Mouse (Mus musculus): ENCODE results near the gene Fam131c. TPM values are rescaled to one million over a fixed set of nuclear protein-coding genes. Genes with fewer than 3 reads are reported as not detected.
A peak's percentile ranks its signal among the peaks of the same experiment; 100 is the strongest.

Gene Fam131c
- total RNA-seq, 2 experiments from 2014 or later, result 3.1 to 3.9 TPM

DNA sequence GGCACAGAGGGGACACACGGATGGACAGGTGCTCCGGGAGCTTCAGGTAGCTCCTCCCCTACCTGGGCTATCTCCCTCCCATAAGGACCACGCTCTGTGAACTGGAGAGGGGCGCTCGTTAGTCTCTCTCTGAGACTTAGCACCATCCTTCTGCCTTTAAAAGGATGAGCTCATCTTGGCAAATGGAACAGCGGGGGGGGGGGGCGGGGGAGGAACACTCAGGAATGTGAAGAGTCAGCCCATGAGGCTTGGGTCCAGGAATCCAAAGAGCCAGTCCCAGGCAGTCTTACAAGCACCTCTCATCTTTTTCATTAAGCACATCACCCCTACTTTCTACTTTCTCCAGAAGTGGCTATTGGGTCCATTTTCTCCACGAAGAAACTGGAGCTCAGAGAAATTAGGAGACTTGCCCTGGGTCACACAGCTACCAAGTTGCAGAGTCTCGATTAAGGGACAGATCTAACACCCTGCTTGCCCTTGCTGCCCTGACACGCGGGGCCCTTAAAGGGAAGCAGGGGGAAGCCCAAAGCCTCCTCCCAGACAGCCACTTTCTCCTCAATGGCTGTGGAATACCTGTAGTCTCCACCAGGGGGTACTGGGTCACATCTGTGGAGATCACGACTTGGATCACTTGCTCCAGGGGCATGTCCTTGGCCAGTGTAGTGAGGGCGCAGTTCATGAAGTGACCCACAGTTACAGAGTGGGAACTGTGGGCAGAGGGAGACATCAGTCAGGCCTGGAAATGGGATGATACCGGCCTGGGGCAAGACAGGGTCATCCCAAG, 38.7 kb downstream of the Fam131c start:
- no peak for DNase-seq (ENCODE audit: low spot score in 2 of 2)

DNA sequence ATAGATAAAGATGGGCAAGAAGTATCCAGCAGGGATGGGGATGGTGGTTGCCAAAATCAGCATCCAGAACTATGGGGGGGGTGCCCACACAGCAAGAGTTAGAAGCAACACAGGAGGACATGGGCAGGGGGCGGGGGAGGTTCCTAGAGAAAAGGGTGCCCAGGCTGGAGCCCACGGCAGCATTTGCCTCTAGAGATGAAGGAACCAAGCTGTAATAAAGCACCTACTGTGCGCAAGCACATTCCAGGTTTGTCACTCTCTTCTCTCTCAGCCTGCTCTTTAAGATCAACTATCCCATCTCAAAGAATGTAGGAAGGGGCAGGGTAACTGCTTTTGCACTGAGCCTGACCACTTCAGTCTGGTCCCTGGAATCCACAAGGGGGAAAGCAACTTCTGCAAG, 40.6 kb downstream of the Fam131c start:
- no peak for DNase-seq (ENCODE audit: low spot score in 2 of 2)

DNA sequence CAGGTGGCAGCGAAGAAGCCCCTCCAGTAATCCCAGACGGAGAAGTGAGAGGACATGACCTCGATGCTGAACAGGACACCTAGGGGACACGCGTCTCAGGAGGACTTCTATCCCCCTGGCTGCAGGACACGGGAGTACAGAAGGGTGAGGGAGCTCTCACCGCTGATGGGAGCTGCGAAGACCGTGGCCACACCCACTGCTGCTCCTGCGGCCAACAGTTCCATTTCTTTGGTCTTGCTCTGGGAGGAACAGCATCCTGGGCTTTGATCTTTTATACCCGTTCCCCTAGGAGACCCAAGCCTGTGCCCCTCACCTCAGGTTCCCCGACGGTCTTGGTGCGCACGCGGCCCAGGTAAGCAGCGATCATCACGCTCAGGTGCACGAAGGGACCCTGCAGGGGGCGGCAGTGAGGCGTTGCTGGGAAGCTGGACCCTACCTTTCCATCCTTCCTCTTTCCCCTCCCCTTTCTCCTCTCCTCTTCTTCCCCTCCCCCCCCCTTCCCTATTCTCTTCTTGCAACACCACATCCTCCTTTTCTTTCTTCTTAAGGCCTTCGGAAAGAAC, 43.5 kb downstream of the Fam131c start:
- DNase-seq (ENCODE audit: low spot score in 2 of 2), result no peak

DNA sequence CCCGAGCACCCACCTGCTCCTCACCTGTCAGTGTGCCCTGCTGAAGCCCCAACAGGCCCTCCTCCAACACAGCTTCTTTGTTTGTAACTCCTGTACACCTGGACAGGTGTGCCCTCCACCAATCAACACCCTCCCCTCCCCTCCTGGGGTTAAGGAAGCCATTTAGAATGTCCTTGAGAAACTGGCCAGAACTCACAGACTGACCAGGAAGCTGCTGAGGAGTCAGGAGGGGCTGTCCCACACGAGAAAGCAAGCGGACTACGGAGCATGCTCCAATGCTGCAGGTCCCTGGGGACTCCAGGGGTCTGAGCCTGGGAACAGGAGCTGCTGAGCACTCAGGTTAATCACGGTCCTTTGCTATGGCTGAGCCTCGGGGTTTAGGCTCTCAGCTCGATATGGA, 47.9 kb downstream of the Fam131c start, which contains the start of gene Clcnkb:
Gene Clcnkb, minus strand, starts transcription at position 91 of the 400 bp plus-strand sequence.
- no peak for DNase-seq (ENCODE audit: low spot score in 2 of 2)

DNA sequence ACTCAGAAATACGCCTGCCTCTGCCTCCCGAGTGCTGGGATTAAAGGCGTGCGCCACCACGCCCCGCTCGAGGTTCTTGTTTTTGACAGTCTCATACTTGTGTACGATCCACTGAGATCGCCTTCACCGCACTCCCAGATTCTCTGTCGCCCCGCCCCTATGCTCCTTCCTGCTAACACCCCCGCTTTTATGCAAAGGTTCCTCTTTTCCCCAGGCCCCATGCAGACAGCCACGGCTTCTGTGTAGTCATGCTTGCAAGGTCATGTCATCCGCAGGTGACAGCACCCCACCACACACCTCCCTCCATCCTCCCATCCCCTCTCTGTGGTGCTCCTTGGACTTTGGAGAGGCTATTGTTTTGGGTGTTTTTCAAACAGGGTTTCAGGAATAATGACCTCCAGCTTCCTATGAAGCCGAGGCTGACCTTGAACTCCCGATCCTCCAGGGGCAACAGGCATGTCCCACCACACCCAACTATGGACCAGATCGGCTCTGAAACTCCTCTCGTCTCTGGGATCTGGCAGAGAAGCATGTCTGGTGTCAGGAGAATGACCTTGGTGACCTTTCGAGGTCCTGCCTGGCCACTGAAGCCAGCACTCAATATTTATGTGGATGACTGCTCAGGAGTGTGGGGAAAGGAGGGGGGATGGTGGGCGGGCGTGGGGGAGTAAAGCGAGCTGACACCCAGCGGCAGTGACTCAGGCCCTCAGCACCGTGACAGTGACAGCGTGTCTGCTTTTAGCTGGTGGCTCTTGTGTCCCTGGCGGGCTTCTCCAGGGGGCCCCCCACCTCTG, 51.6 kb downstream of the Fam131c start:
- no peak for DNase-seq (ENCODE audit: low spot score in 2 of 2)

DNA sequence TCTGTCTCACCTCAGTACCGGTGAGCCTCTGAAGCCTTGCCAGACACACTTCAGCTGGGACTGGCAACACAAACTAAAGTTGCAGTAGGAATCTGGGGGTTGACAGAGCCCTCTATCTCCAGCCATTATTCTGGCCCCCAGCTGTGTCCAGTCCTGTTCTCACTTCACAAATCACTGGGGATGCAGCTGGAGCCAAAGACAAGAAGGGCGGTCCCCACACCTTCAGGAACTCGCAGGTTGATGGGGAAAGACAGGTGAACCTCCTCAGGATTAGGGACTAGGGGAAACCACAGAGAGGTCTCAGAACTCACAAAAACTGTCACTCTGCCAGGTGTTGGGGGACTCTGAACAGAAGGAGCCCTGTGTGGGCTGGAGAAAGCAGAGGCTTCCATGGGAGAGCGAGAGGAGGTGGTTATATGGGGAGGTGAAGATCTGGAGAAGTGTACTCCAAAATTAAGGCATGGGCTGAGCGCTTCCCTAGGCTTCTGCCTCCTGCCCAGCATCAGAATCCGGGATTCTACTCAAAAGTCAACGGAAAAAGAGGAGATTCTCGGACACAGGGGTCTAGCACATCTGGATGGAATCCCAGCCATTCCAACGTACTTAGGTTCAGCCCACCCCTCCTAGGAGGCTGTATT, 52.3 kb downstream of the Fam131c start, which contains the start of gene Hspb7:
Gene Hspb7, plus strand, starts transcription at position 588 of the 638 bp plus-strand sequence.
- DNase-seq (ENCODE audit: low spot score in 2 of 2), result no peak

DNA sequence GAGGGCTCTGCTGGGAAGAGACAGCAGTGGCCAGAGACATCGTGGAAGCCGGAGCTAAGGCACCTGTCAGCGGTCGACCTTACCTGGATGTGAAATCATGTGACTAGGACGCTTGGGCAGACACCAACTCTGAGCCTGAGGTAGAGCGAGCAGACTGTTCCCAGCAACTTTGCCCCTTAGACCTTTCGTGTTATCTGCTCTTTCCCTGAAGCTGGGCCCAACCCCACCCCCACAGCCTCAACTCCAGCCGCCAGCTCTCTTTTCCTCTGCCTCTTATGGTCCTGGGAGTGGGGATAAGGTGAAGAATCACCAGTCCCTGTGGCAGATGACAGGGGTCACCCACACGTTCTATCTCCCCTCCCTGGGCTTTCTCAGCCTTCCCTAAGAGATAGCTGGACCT, 52.9 kb downstream of the Fam131c start:
- no peak for DNase-seq (ENCODE audit: low spot score in 2 of 2)

DNA sequence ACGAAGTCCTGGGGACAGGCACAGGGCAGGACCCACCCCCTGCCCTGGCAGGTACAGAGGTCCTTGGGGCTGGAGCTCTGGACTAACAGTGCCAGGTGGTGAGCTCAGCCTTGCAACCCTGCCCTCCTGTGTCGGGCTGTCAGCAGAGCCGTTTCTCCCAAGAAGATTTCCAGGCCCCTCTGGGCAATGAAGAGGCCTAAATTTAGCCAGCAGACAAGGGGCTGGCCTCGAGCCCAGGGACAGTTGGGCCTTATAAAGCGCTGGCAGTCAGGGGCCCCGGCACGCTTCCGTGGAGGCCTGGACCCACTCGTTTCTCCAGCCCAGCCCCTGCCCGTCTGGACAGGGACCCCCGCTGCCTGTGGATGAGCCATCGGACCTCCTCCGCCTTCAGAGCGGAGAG, 53.4 kb downstream of the Fam131c start:
- no peak for DNase-seq (ENCODE audit: low spot score in 2 of 2)

DNA sequence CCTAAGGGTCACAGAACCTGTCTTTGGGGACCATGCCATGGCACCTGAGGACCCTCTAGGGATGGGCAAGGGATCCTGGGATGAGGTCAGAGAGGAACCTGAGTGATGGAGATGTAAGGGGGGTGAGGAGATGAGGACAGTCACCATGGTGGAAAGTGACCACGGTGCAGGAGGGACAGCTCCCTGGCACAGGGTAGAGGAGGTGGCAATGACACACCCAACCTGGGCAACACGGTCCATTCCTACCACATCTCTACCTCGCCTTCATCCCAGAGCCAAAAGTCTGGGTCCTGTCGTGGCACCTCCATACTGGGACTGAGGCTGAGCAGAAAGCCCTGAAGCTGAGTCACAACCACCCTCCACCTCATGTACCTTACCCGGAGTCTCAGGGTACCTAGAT, 54.8 kb downstream of the Fam131c start:
- DNase-seq (ENCODE audit: low spot score in 2 of 2), result no peak

DNA sequence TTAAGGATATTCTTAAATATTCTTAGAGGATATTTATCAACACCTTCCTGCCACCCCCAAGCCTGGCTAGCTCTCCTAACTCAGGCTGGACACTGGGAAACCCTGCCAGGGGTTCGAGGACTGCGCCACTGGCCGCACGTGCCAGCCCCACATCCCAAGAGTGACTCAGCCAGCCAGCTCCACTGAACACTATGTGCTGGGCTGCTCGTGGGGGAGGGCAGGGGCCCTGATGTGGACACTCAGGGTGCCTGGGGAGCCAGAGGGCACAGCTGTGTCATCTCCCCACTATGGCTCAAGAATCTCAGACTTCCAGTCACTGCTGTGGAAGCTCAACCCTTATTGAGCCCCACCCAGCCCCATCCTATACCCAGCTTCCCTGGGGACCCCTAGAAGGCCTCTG, 55.3 kb downstream of the Fam131c start:
- DNase-seq (ENCODE audit: low spot score in 2 of 2), result no peak

DNA sequence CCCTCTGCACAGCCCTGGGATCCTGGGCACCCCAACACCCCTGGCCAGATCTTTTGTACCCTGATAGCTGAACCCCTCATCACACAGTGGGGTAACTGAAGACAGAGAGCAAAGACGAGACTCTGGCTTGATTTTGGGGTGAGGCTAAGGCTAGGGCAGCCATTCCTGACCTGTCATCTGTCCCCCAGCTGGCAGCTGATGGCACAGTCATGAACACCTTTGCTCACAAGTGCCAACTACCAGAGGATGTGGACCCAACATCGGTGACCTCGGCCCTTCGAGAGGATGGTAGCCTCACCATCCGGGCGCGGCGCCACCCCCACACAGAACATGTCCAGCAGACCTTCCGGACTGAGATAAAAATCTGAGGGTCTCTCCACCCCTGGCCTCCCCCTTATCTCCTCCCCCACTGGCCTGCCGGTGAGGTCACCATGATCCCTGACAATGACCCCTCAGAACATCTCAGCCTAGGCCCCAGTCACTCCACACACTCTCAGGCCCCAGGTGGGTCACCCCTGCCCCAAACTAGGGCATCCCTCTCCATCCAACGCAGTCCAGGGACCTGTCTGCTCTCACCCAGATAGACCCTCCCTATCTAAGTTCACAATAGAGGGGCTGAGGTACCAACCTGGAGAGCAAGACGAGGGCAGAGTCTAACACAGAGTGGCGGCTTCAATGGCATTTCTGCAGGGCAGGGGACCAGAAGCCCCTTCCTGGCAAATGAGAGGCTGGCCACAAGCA, 55.8 kb downstream of the Fam131c start:
- no peak for DNase-seq (ENCODE audit: low spot score in 2 of 2)

DNA sequence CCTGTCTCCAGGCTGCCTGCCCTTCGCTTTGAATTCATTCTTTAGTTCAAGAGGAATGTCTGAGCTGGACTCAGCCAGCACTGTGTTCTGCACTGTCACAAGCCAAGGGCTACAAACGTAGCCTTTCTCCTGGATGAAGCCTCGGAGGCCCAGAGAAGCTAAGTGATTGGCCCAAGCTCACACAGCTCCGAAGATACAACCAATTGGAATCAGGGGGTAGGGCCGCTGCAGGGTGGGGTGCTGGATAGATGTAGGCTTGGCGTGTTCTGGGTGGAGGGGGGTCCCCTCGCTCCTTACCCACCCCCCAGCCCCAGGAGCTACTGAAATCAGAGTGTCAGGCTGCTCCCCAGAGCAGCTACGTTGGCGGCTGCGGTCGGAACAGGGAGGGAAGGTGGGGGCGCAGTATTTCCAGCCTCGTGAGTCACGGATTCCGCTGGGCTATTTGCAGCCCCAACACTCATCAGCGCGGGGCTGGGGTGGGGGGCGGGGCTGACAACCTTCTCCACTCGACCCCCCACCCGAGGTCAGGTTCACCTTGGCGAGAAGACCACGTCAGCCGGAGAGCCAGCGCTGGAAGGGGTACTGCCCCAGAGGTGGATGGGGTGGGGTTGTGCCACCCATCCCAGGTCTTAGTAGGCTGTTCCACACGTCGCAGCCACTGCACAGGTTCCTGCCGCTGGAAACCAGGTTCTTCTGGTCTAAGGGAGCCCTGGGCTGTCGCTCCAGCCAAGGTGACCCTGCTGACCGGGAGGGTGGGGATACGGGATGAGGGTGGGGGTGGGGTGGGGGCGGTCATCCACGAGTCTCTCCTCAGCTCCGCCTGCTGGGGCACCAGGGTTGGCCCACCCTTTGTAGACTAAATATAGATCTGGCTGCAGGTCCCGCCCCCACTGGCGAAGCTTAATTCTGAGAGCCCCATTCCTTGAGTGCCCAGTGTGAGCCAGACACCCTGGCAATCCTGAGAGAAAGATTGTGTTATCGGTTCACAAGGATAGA, 57.8 kb downstream of the Fam131c start:
- DNase-seq (ENCODE audit: low spot score in 2 of 2), result peak; percentile 61 to 79

DNA sequence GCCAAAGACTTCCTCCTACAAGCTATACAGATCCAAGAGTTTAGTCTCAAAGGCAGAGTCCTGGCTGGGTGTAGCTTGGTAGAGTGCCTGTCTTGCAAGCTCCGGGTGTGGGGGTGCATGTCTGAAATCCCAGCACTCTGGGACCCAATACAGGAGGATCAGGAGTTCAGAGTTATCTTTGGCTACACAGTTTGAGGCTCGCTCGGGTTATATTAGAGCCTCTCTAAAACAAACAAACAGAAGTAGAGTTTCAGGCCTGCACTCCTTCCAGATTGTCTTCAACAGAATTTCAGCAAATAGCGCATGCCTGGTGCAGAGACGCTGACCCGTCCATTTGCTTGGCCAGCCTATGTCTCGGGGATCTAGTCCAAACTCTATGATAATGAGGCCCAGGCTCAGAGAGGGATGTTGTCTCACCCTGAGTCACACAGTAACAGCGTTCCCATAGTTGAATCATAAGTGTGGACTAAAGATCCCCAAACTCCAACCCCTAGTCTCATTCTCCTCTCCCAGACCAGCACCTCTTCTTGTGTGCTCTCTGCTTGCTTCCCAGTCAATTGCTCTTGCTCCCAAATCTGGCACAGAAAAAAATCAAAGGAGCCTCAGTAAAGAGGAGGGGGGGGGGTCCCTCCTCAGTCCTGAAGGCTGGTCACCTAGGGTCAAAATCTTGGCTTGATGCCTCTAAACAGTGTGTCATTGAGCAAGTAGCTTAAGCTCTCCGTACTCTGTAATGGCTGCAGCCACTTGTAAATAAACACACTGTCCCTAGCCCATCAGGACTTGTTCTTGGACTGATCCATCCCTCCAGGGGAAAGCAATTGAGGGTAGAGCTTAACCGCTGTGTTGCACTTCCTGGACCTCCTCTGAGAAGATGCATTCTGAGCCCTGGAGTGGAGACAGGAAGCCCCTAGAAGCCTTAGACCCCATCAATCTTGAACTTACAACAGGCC, 59.1 kb downstream of the Fam131c start:
- DNase-seq (ENCODE audit: low spot score in 2 of 2), result no peak

DNA sequence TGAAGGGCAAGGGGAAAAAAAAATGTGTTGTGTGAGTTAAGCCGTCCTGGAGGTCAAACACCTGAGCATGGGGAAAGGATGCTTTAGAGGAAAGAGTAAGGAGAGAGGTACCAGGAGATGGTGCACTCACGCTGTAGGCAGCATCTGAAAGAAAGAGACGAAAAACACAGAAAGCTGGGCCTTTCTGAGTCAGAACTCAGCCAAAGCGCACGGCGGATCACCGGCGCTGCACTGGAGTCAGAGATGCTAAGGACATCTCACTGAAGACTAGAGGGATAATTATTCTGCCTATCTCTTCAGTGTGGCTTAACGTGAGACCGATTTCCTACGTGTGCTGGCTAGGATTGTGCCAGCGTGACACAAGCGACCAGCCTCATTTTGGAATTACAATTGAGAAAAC, 59.9 kb downstream of the Fam131c start:
- DNase-seq (ENCODE audit: low spot score in 2 of 2), result no peak

DNA sequence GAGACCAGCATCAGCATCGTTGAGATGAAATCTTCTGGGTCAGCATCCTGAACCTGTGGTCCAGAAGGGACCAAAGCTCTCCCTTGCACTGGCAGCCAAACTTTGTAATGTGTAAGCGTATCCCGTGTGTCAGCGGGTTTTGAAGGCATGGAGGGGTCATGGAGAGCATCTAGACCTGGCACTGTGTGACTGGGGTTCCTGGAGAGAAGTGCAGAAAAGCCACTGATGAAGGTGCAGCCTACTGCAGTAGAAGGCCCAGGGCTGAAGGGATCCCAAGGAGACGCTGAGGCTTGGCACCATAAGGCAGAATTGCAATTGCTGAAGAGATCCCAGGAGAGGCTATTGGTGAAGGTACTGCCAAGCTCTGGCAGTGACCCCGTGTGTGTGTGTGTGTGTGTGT, 61.4 kb downstream of the Fam131c start:
- no peak for DNase-seq (ENCODE audit: low spot score in 2 of 2)

DNA sequence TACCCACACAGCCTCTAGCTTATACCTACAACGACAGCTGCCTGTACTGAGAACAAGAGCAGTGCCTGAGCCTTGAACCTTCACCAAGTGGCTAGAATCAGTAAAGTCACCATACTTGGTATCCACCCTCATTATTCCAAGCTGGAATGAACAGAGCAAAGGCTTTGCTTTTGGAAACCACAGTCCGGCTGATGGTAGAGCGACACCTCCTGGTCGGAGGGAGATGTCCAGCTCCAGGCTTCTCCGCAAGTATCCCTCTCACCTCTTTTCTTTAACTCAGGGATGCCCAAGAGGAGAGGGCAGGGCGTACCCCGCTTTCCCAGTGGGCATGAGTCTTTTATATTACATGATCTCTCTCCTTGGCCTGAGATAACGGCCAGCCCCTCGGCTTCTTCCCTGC, 61.8 kb downstream of the Fam131c start:
- DNase-seq (ENCODE audit: low spot score in 2 of 2), result peak in 1 of 2 experiments; percentile 32

DNA sequence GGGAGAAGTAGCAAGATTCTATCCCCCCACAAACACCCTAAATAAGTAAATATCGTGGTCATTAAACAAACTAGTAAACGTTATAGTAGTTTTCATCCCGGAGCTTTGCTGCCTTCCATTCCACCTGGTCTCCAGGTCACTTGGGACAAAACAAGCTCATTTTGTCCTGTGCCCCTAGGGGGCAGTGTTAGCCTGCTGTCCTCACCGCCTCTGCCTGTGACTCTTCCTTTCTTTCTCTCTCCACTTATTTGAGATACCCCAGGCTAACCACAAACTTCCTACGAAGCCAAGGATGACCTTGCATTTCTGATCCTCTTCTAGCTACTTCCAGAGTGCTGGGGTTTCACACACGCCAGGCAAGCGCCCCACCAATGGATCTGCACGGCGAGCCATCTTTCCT, 63.0 kb downstream of the Fam131c start:
- DNase-seq (ENCODE audit: low spot score in 2 of 2), result peak in 1 of 2 experiments; percentile 72

DNA sequence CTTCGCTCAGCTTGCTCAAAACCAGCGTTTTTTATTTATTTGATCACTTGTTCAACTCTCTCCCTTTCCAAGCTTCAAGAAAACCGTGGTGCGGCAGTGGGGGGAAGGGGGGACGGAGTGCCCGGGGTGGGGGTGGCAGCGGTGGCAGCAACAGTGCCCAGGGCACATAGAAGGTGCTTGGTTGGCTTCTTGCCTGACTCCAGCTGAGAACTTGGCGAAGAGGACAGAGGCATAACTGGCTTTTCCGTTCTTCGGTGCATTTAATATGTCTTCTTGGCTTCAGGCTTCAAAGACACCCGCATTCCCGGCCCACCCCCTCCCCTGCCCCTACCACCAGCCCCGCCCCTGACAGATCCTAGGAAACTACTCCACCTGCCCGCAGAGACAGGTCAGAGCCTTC, 64.6 kb downstream of the Fam131c start:
- DNase-seq (ENCODE audit: low spot score in 2 of 2), result no peak

All from layer of hippocampus, adult 18-20 months (tissue).